Mouse (Mus musculus) cortical plate, adult 2 months (tissue): ENCODE measurements at regions not wholly inside any gene's neighbourhood (a gene's known extent, or its start where the extent isn't known, plus 50 kb on each side); places are given as distances from the start of the nearest gene placed in this dataset.

ENCODE experiments used
- H3K27ac ChIP-seq: fragments of 200-500 bp; 2 replicates; pipeline ENCODE4 v1.5.1; 2012; ENCODE audit warnings: low read length, control low read depth, inconsistent platforms; ENCODE audit not compliant: insufficient read depth
- H3K4me1 ChIP-seq: fragments of 200-500 bp; 2 replicates; pipeline ENCODE4 v1.6.1; 2011; ENCODE audit warnings: low read length; ENCODE audit not compliant: control insufficient read depth, insufficient read depth
- H3K4me3 ChIP-seq: fragments of 200-500 bp; 2 replicates; pipeline ENCODE4 v1.5.1; 2011; ENCODE audit warnings: mild to moderate bottlenecking, low read length, control low read depth; ENCODE audit not compliant: insufficient read depth
- CTCF ChIP-seq: fragments of 200-500 bp; IDR thresholded peaks from 2 replicates; pipeline ENCODE4 v1.5.1; 2011; ENCODE audit warnings: mild to moderate bottlenecking, control low read depth, low read length; ENCODE audit not compliant: insufficient read depth; ENCODE audit errors: extremely low read depth
- POLR2A ChIP-seq: fragments of 200-500 bp; IDR thresholded peaks from 2 replicates; pipeline ENCODE4 v1.6.1; 2011; ENCODE audit warnings: mild to moderate bottlenecking, low read length, control low read depth; ENCODE audit not compliant: insufficient read depth; ENCODE audit errors: extremely low read depth

- no peak for TF ChIP-seq CTCF
- no peak for TF ChIP-seq POLR2A
- H3K27ac ChIP-seq, result no peak overlapping the region
- no peak overlapping the region for H3K4me3 ChIP-seq
- H3K4me1 ChIP-seq, result no peaks in the 10 kb centered on the region
These were observed 127.5 kb upstream of the Tle4 start for GRCm38 (mm10) chr19:14725329-14725728.

- no peaks in the 10 kb centered on the region for H3K4me1 ChIP-seq
- TF ChIP-seq CTCF, result no peak
- no peak overlapping the region for H3K4me3 ChIP-seq
- H3K27ac ChIP-seq, result no peak overlapping the region
These were observed 126.8 kb upstream of the Tle4 start for GRCm38 (mm10) chr19:14724637-14725036.

GRCm38 (mm10) chr19:14705791-14706190 lies 107.9 kb upstream of the Tle4 start:
- H3K4me1 ChIP-seq, result no peaks in the 10 kb centered on the region
- H3K27ac ChIP-seq, result no peak overlapping the region
- TF ChIP-seq POLR2A, result no peak
- no peak for TF ChIP-seq CTCF
- no peak overlapping the region for H3K4me3 ChIP-seq

GRCm38 (mm10) chr19:14701116-14701515 lies 103.3 kb upstream of the Tle4 start:
- no peak overlapping the region for H3K27ac ChIP-seq
- no peaks in the 10 kb centered on the region for H3K4me1 ChIP-seq
- TF ChIP-seq POLR2A (no peak), CTCF (no peak)
- H3K4me3 ChIP-seq, result no peak overlapping the region

- H3K4me3 ChIP-seq, result no peak overlapping the region
- TF ChIP-seq CTCF, result no peak
- no peak for TF ChIP-seq POLR2A
- no peaks in the 10 kb centered on the region for H3K4me1 ChIP-seq
- H3K27ac ChIP-seq, result no peak overlapping the region
These were observed 97.5 kb upstream of the Tle4 start for GRCm38 (mm10) chr19:14695369-14695768.

- Histone ChIP-seq H3K4me3 (no peak overlapping the region), H3K27ac (no peak overlapping the region), H3K4me1 (no peaks in the 10 kb centered on the region)
- TF ChIP-seq POLR2A (no peak), CTCF (no peak)
These were observed 94.3 kb upstream of the Tle4 start for GRCm38 (mm10) chr19:14692183-14692582.

- Histone ChIP-seq H3K4me3 (no peak overlapping the region), H3K27ac (no peak overlapping the region), H3K4me1 (no peaks in the 10 kb centered on the region)
- TF ChIP-seq CTCF (no peak), POLR2A (no peak)
These were observed 87.8 kb upstream of the Tle4 start for GRCm38 (mm10) chr19:14685628-14686027.

- TF ChIP-seq CTCF, result no peak
- TF ChIP-seq POLR2A, result no peak
- Histone ChIP-seq H3K27ac (no peak overlapping the region), H3K4me3 (no peak overlapping the region), H3K4me1 (no peaks in the 10 kb centered on the region)
These were observed 86.8 kb upstream of the Tle4 start for GRCm38 (mm10) chr19:14684669-14685068.

- TF ChIP-seq POLR2A, result no peak
- no peak for TF ChIP-seq CTCF
- Histone ChIP-seq H3K4me1 (no peaks in the 10 kb centered on the region), H3K4me3 (no peak overlapping the region)
These were observed 83.5 kb upstream of the Tle4 start for GRCm38 (mm10) chr19:14681306-14681705.

GRCm38 (mm10) chr19:14679776-14680175 lies 81.9 kb upstream of the Tle4 start:
- Histone ChIP-seq H3K4me3 (no peak overlapping the region), H3K4me1 (no peaks in the 10 kb centered on the region), H3K27ac (no peak overlapping the region)
- TF ChIP-seq CTCF (no peak), POLR2A (no peak)

More at GRCm38 (mm10) chr19:14681306-14681705, 83.5 kb upstream of the Tle4 start:
- no peak overlapping the region for H3K27ac ChIP-seq

GRCm38 (mm10) chr19:14678584-14678983 lies 80.7 kb upstream of the Tle4 start:
- no peak overlapping the region for H3K4me3 ChIP-seq
- no peak for TF ChIP-seq CTCF
- TF ChIP-seq POLR2A, result no peak

More at GRCm38 (mm10) chr19:14678584-14678983, 80.7 kb upstream of the Tle4 start:
- H3K4me1 ChIP-seq, result no peaks in the 10 kb centered on the region
- H3K27ac ChIP-seq, result no peak overlapping the region
